Mouse (Mus musculus): Measurements from ENCODE around the gene Prdm8. TPM values are rescaled to one million over a fixed set of nuclear protein-coding genes. Genes with fewer than 3 reads are reported as not detected.

The Prdm8 gene
- polyA plus RNA-seq, 1 experiment from 2014 or later, result 4.9 TPM

GRCm38 (mm10) chr5:98198412-98199218 lies 31.6 kb downstream of the Prdm8 start:
- peak; percentile 59 for DNase-seq (ENCODE audit: low spot score)
- H3K27ac ChIP-seq, result no peak overlapping the region
- H3K4me1 ChIP-seq (replicated peaks; ENCODE audit: control insufficient read depth, insufficient read depth, low read length), result no peaks in the 10 kb centered on the region
- no peaks in the 10 kb centered on the region for H3K36me3 ChIP-seq (replicated peaks; ENCODE audit: control insufficient read depth, insufficient read depth)
- ATAC-seq (ENCODE audit: low FRiP score), result no peak
- no peaks in the 10 kb centered on the region for H3K9me3 ChIP-seq (ENCODE audit: control insufficient read depth, low read length)
- WGBS, result 60% methylated on average over 7 of the region's 7 CpGs
- H3K9ac ChIP-seq, result no peak overlapping the region
- H3K4me2 ChIP-seq (replicated peaks), result no peak overlapping the region
- no peak overlapping the region for H3K4me3 ChIP-seq (replicated peaks; ENCODE audit: low read length)
- no peaks in the 10 kb centered on the region; the same call in 1 of the 2 replicates for H3K27me3 ChIP-seq (ENCODE audit: control insufficient read depth, insufficient read depth, low read length)

GRCm38 (mm10) chr5:98199219-98199552 lies 32.2 kb downstream of the Prdm8 start:
- H3K27me3 ChIP-seq (ENCODE audit: control insufficient read depth, insufficient read depth, low read length), result no peaks in the 10 kb centered on the region
- ATAC-seq (ENCODE audit: low FRiP score) (no peak), DNase-seq (ENCODE audit: low spot score) (no peak)
- H3K27ac ChIP-seq, result no peak overlapping the region
- no peak overlapping the region for H3K4me2 ChIP-seq (replicated peaks)
- H3K9me3 ChIP-seq (ENCODE audit: control insufficient read depth, low read length), result no peaks in the 10 kb centered on the region
- no peaks in the 10 kb centered on the region for H3K4me1 ChIP-seq (replicated peaks; ENCODE audit: control insufficient read depth, insufficient read depth, low read length)
- 72% methylated on average over 7 of the region's 7 CpGs for WGBS
- H3K9ac ChIP-seq, result no peak overlapping the region
- no peaks in the 10 kb centered on the region for H3K36me3 ChIP-seq (replicated peaks; ENCODE audit: control insufficient read depth, insufficient read depth)
- no peak overlapping the region for H3K4me3 ChIP-seq (replicated peaks; ENCODE audit: low read length)

- no peak overlapping the region for H3K4me2 ChIP-seq (replicated peaks)
- H3K27ac ChIP-seq, result no peak overlapping the region
- no peaks in the 10 kb centered on the region for H3K27me3 ChIP-seq (ENCODE audit: control insufficient read depth, insufficient read depth, low read length)
- DNase-seq (ENCODE audit: low spot score) (no peak), ATAC-seq (ENCODE audit: low FRiP score) (no peak)
- no peak overlapping the region for H3K4me3 ChIP-seq (replicated peaks; ENCODE audit: low read length)
- no peaks in the 10 kb centered on the region for H3K36me3 ChIP-seq (replicated peaks; ENCODE audit: control insufficient read depth, insufficient read depth)
- no peaks in the 10 kb centered on the region for H3K4me1 ChIP-seq (replicated peaks; ENCODE audit: control insufficient read depth, insufficient read depth, low read length)
- WGBS, result 49% methylated on average over 3 of the region's 3 CpGs
- H3K9me3 ChIP-seq (ENCODE audit: control insufficient read depth, low read length), result no peaks in the 10 kb centered on the region
- no peak overlapping the region for H3K9ac ChIP-seq
These were observed 34.6 kb downstream of the Prdm8 start for GRCm38 (mm10) chr5:98201606-98202005.

GRCm38 (mm10) chr5:98202996-98203395 lies 36.0 kb downstream of the Prdm8 start:
- DNase-seq (ENCODE audit: low spot score), result no peak
- no peak overlapping the region for H3K4me2 ChIP-seq (replicated peaks)
- no peaks in the 10 kb centered on the region for H3K27me3 ChIP-seq (ENCODE audit: control insufficient read depth, insufficient read depth, low read length)
- H3K36me3 ChIP-seq (replicated peaks; ENCODE audit: control insufficient read depth, insufficient read depth), result no peaks in the 10 kb centered on the region
- H3K4me1 ChIP-seq (replicated peaks; ENCODE audit: control insufficient read depth, insufficient read depth, low read length), result no peaks in the 10 kb centered on the region
- no peak overlapping the region for H3K27ac ChIP-seq
- no peak overlapping the region for H3K9ac ChIP-seq
- no peak for ATAC-seq (ENCODE audit: low FRiP score)
- H3K9me3 ChIP-seq (ENCODE audit: control insufficient read depth, low read length), result no peaks in the 10 kb centered on the region
- no peak overlapping the region for H3K4me3 ChIP-seq (replicated peaks; ENCODE audit: low read length)
- 71% methylated on average over 4 of the region's 4 CpGs for WGBS

- no peak overlapping the region for H3K4me3 ChIP-seq (replicated peaks; ENCODE audit: low read length)
- no peak overlapping the region for H3K4me2 ChIP-seq (replicated peaks)
- H3K9me3 ChIP-seq (ENCODE audit: control insufficient read depth, low read length), result no peaks in the 10 kb centered on the region
- no peaks in the 10 kb centered on the region for H3K27me3 ChIP-seq (ENCODE audit: control insufficient read depth, insufficient read depth, low read length)
- H3K27ac ChIP-seq, result no peak overlapping the region
- H3K36me3 ChIP-seq (replicated peaks; ENCODE audit: control insufficient read depth, insufficient read depth), result no peaks in the 10 kb centered on the region
- ATAC-seq (ENCODE audit: low FRiP score), result no peak
- H3K9ac ChIP-seq, result no peak overlapping the region
- no peak for DNase-seq (ENCODE audit: low spot score)
- no peaks in the 10 kb centered on the region for H3K4me1 ChIP-seq (replicated peaks; ENCODE audit: control insufficient read depth, insufficient read depth, low read length)
- 67% methylated on average over 4 of the region's 4 CpGs for WGBS
These were observed 45.5 kb downstream of the Prdm8 start for GRCm38 (mm10) chr5:98212501-98212900.

- Histone ChIP-seq H3K9me3 (ENCODE audit: control insufficient read depth, low read length) (no peaks in the 10 kb centered on the region), H3K4me2 (replicated peaks) (no peak overlapping the region), H3K27me3 (ENCODE audit: control insufficient read depth, insufficient read depth, low read length) (no peaks in the 10 kb centered on the region), H3K4me1 (replicated peaks; ENCODE audit: control insufficient read depth, insufficient read depth, low read length) (no peaks in the 10 kb centered on the region), H3K36me3 (replicated peaks; ENCODE audit: control insufficient read depth, insufficient read depth) (no peaks in the 10 kb centered on the region), H3K27ac (no peak overlapping the region), H3K9ac (no peak overlapping the region), H3K4me3 (replicated peaks; ENCODE audit: low read length) (no peak overlapping the region)
- ATAC-seq (ENCODE audit: low FRiP score) (no peak), DNase-seq (ENCODE audit: low spot score) (no peak)
- 79% methylated on average over 4 of the region's 4 CpGs for WGBS
These were observed 55.0 kb downstream of the Prdm8 start for GRCm38 (mm10) chr5:98221956-98222355.

GRCm38 (mm10) chr5:98226710-98227109 lies 59.7 kb downstream of the Prdm8 start:
- Histone ChIP-seq H3K4me1 (replicated peaks; ENCODE audit: control insufficient read depth, insufficient read depth, low read length) (no peaks in the 10 kb centered on the region), H3K4me3 (replicated peaks; ENCODE audit: low read length) (no peak overlapping the region), H3K4me2 (replicated peaks) (no peak overlapping the region), H3K9me3 (ENCODE audit: control insufficient read depth, low read length) (no peaks in the 10 kb centered on the region), H3K9ac (no peak overlapping the region), H3K36me3 (replicated peaks; ENCODE audit: control insufficient read depth, insufficient read depth) (no peaks in the 10 kb centered on the region), H3K27ac (no peak overlapping the region), H3K27me3 (ENCODE audit: control insufficient read depth, insufficient read depth, low read length) (no peaks in the 10 kb centered on the region)
- no peak for ATAC-seq (ENCODE audit: low FRiP score)
- DNase-seq (ENCODE audit: low spot score), result no peak
- 75% methylated on average over 2 of the region's 2 CpGs for WGBS

GRCm38 (mm10) chr5:98229456-98229855 lies 62.5 kb downstream of the Prdm8 start:
- H3K36me3 ChIP-seq (replicated peaks; ENCODE audit: control insufficient read depth, insufficient read depth), result no peaks in the 10 kb centered on the region
- 85% methylated on average over 6 of the region's 6 CpGs for WGBS

GRCm38 (mm10) chr5:98238466-98238865 lies 71.5 kb downstream of the Prdm8 start:
- Histone ChIP-seq H3K9me3 (ENCODE audit: control insufficient read depth, low read length) (no peaks in the 10 kb centered on the region), H3K4me1 (replicated peaks; ENCODE audit: control insufficient read depth, insufficient read depth, low read length) (no peaks in the 10 kb centered on the region), H3K36me3 (replicated peaks; ENCODE audit: control insufficient read depth, insufficient read depth) (no peaks in the 10 kb centered on the region), H3K27me3 (ENCODE audit: control insufficient read depth, insufficient read depth, low read length) (no peaks in the 10 kb centered on the region), H3K27ac (no peak overlapping the region), H3K9ac (no peak overlapping the region), H3K4me3 (replicated peaks; ENCODE audit: low read length) (no peak overlapping the region), H3K4me2 (replicated peaks) (no peak overlapping the region)
- no peak for DNase-seq (ENCODE audit: low spot score)
- WGBS, result 89% methylated on average over 6 of the region's 6 CpGs
- ATAC-seq (ENCODE audit: low FRiP score), result no peak

More at GRCm38 (mm10) chr5:98229456-98229855, 62.5 kb downstream of the Prdm8 start:
- DNase-seq (ENCODE audit: low spot score), result no peak
- no peak overlapping the region for H3K4me3 ChIP-seq (replicated peaks; ENCODE audit: low read length)
- H3K27me3 ChIP-seq (ENCODE audit: control insufficient read depth, insufficient read depth, low read length), result no peaks in the 10 kb centered on the region
- no peak overlapping the region for H3K9ac ChIP-seq
- no peaks in the 10 kb centered on the region for H3K9me3 ChIP-seq (ENCODE audit: control insufficient read depth, low read length)
- H3K4me1 ChIP-seq (replicated peaks; ENCODE audit: control insufficient read depth, insufficient read depth, low read length), result no peaks in the 10 kb centered on the region
- ATAC-seq (ENCODE audit: low FRiP score), result no peak
- H3K4me2 ChIP-seq (replicated peaks), result no peak overlapping the region
- no peak overlapping the region for H3K27ac ChIP-seq

All from hindbrain, embryonic 14.5 days (tissue).